Mouse (Mus musculus) thymus, postnatal 25 days (tissue): Measurements from ENCODE around the gene Asic2.

ENCODE experiments used
- DNase-seq: peaks from one replicate; pipeline ENCODE4 v3.0.0; 2022

The Asic2 gene

GRCm38 (mm10) chr11:81714801-81715200, 253.5 kb downstream of the Asic2 start:
- DNase-seq: no peak

- DNase-seq: no peak
Measured at GRCm38 (mm10) chr11:81706996-81707395, 261.3 kb downstream of the Asic2 start.

GRCm38 (mm10) chr11:81698008-81698407, 270.2 kb downstream of the Asic2 start:
- no peak for DNase-seq

GRCm38 (mm10) chr11:81695501-81695900, 272.8 kb downstream of the Asic2 start:
- no peak for DNase-seq

- no peak for DNase-seq
Measured at GRCm38 (mm10) chr11:81680511-81680910, 287.7 kb downstream of the Asic2 start.

GRCm38 (mm10) chr11:81671724-81672123, 296.5 kb downstream of the Asic2 start:
- no peak for DNase-seq

- no peak for DNase-seq
Measured at GRCm38 (mm10) chr11:81670436-81670835, 297.8 kb downstream of the Asic2 start.

- DNase-seq: no peak
Measured at GRCm38 (mm10) chr11:81658850-81659249, 309.4 kb downstream of the Asic2 start.

GRCm38 (mm10) chr11:81657121-81657520, 311.1 kb downstream of the Asic2 start:
- no peak for DNase-seq

- DNase-seq: no peak
Measured at GRCm38 (mm10) chr11:81647828-81648227, 320.4 kb downstream of the Asic2 start.

- DNase-seq: no peak
Measured at GRCm38 (mm10) chr11:81645549-81645948, 322.7 kb downstream of the Asic2 start.

GRCm38 (mm10) chr11:81636356-81636755, 331.9 kb downstream of the Asic2 start:
- DNase-seq: no peak

GRCm38 (mm10) chr11:81634360-81635350, 333.6 kb downstream of the Asic2 start:
- peak; percentile 20 for DNase-seq

GRCm38 (mm10) chr11:81625199-81625598, 343.1 kb downstream of the Asic2 start:
- no peak for DNase-seq

- no peak for DNase-seq
Measured at GRCm38 (mm10) chr11:81620516-81620915, 347.7 kb downstream of the Asic2 start.

- DNase-seq: no peak
Measured at GRCm38 (mm10) chr11:81616437-81616836, 351.8 kb downstream of the Asic2 start.

- no peak for DNase-seq
Measured at GRCm38 (mm10) chr11:81613869-81614620, 354.2 kb downstream of the Asic2 start.

GRCm38 (mm10) chr11:81612798-81613540, 355.3 kb downstream of the Asic2 start:
- DNase-seq: peak; percentile 54

GRCm38 (mm10) chr11:81611948-81612797, 356.1 kb downstream of the Asic2 start:
- DNase-seq: no peak

- no peak for DNase-seq
Measured at GRCm38 (mm10) chr11:81610506-81610905, 357.8 kb downstream of the Asic2 start.

GRCm38 (mm10) chr11:81602971-81603370, 365.3 kb downstream of the Asic2 start:
- DNase-seq: no peak

GRCm38 (mm10) chr11:81601736-81602135, 366.5 kb downstream of the Asic2 start:
- DNase-seq: no peak
